Mouse (Mus musculus) kidney, embryonic 15.5 days (tissue): ENCODE results near the gene Ifitm10. TPM values are rescaled to one million over a fixed set of nuclear protein-coding genes. Genes with fewer than 3 reads are reported as not detected.
"Not testable (repeated sequence)": the region's sequence is repeated elsewhere in the genome, so short reads cannot be mapped to it uniquely, and the experiment has no call there.

Source experiments
- ATAC-seq: fragments of 200-750 bp; cut with Nextera tagmentation; replicated peaks from 2 replicates; pipeline ENCODE4 v1.8.0; 2017; ENCODE audit warnings: moderate TSS enrichment; ENCODE audit not compliant: low FRiP score
- H3K27ac ChIP-seq: fragments of 300-500 bp; sonication (generic); 2 replicates; pipeline ENCODE4 v1.5.1; 2015; ENCODE audit warnings: mild to moderate bottlenecking, inconsistent platforms
- H3K27me3 ChIP-seq: fragments of 300-500 bp; sonication (generic); 2 replicates; pipeline ENCODE4 v1.6.1; 2015; ENCODE audit warnings: inconsistent platforms
- H3K36me3 ChIP-seq: fragments of 300-500 bp; sonication (generic); 2 replicates; pipeline ENCODE4 v1.6.1; 2015; ENCODE audit warnings: inconsistent platforms
- H3K4me1 ChIP-seq: fragments of 300-500 bp; sonication (generic); 2 replicates; pipeline ENCODE4 v1.6.1; 2015; ENCODE audit warnings: inconsistent platforms
- H3K4me2 ChIP-seq: fragments of 300-500 bp; sonication (generic); 2 replicates; pipeline ENCODE4 v1.6.1; 2015; ENCODE audit warnings: moderate library complexity, mild to moderate bottlenecking, inconsistent platforms
- H3K4me3 ChIP-seq: fragments of 300-500 bp; sonication (generic); replicated peaks from 2 replicates; pipeline ENCODE4 v1.5.1; 2015; ENCODE audit warnings: mild to moderate bottlenecking, inconsistent platforms
- H3K9ac ChIP-seq: fragments of 300-500 bp; sonication (generic); 2 replicates; pipeline ENCODE4 v1.6.1; 2015; ENCODE audit warnings: mild to moderate bottlenecking, inconsistent platforms
- H3K9me3 ChIP-seq: fragments of 300-500 bp; sonication (generic); replicated peaks from 2 replicates; pipeline ENCODE4 v1.6.1; 2016; ENCODE audit warnings: inconsistent platforms
- WGBS: fragments of 180-500 bp; shearing (Covaris S2); methylation state at CpG from one replicate; pipeline ENCODE4 v1.1.7; 2015; ENCODE audit warnings: mixed read lengths; 5-methylcytosine and 5-hydroxymethylcytosine counted together
- polyA plus RNA-seq: library from polyadenylated mRNA; unstranded; fragments of >200 nt; fragmentation: Nextera tagmentation; extraction: Ambion mirVana; gene quantifications from 2 replicates; pipeline ENCODE4 v1.2.1, GENCODE M21; 2015

Gene Ifitm10
- polyA plus RNA-seq, 1 experiment from 2014 or later: 2.3 TPM

DNA sequence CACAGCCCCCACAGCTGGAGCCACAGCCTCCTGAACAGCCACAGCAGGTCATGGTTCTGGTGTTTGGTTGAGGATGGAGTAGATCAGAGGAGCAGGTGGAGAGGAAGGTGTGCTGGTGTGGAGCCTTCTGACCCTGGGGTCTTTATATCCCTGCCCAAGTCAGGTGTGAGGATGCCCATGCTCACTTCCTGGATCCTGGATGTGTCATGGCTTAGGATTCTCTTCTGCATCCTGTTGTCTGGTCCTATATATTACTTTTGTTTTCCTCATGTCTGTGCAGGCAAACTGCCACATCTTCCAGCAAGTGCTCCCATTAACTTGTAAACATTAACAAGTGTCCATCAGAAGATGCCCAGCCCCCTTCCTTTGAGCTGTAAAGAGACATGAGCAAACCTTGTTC lies 76.5 kb downstream of the Ifitm10 start, which contains the start of gene Krtap5-1:
Gene Krtap5-1 (minus strand): TSS at position 101 of the 400 bp plus-strand sequence.
- H3K9me3 ChIP-seq, H3K27me3 ChIP-seq, H3K27ac ChIP-seq, H3K4me2 ChIP-seq, H3K4me1 ChIP-seq, H3K4me3 ChIP-seq, H3K36me3 ChIP-seq, ATAC-seq, H3K9ac ChIP-seq: not testable (repeated sequence)

DNA sequence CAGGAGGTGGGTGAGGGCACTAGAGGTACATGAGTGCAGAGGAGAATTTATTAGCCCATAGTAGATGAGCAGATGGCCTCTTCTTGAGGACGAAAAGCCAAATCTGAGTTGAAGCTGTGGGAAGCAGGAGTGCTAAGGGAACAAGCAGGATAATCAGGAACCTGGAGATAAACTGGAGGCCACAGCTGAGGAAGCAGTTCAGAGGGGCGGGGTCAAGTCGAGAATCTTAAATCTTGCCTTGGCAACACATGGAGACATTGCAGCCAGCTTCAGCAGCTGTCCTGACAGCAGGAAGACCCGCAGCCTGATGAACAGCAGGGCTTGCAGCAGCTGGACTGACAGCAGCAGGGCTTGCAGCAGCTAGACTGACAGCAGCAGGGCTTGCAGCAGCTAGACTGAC lies 77.4 kb downstream of the Ifitm10 start:
- H3K9me3 ChIP-seq, H3K27ac ChIP-seq, H3K4me2 ChIP-seq, H3K27me3 ChIP-seq, H3K4me3 ChIP-seq, H3K9ac ChIP-seq, ATAC-seq, H3K36me3 ChIP-seq, H3K4me1 ChIP-seq: not testable (repeated sequence)
- WGBS: 20% methylated on average over 4 of the region's 4 CpGs

DNA sequence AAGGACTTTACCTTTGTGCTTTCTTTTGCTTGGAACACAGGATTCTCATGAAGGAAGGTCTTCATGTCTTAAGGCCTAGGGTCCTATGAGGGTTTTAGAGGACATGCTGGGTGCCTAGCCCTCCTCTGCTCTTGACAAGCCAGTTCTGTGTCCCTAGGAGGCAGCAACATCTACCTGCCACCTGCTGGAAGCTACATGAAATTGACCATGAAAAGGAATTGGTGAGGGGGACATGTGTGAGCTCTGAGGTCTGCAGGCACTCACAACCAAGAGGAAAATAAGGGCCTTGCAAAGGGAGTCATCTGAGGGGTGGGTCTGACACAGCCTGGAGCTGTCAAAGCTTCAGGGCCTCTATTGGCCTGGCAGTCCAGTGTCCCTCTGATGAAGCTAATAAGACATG lies 78.1 kb downstream of the Ifitm10 start:
- no peak overlapping the region for H3K4me3 ChIP-seq
- H3K4me1 ChIP-seq: peaks cover 9% of the 10 kb centered on the region; the same call in 1 of the 2 replicates
- H3K27me3 ChIP-seq: no peaks in the 10 kb centered on the region
- H3K4me2 ChIP-seq: no peak overlapping the region
- H3K36me3 ChIP-seq: no peaks in the 10 kb centered on the region
- H3K9me3 ChIP-seq: no peaks in the 10 kb centered on the region
- ATAC-seq: no peak
- H3K27ac ChIP-seq: no peak overlapping the region
- no peak overlapping the region for H3K9ac ChIP-seq

DNA sequence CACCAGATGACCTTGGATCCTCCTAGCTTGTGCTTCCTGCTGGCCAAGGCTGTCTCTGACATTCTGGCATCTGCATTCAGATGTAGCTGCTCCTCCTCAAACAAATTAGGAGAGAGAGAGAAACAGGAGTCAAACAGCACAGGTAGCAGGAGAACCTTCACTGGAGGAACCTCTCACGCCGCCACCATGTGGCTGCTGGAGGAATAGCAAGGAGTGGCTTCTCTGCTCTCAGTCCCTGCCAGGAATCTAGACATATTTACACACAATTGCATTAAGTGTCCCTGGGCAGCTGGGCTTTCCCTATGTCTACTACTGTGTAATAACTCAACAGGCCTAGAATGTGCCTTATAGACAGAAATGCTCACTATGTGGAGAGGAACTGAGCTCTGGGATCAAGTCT lies 79.7 kb downstream of the Ifitm10 start:
- H3K4me1 ChIP-seq, H3K9ac ChIP-seq, H3K27me3 ChIP-seq, H3K27ac ChIP-seq, H3K9me3 ChIP-seq, H3K4me2 ChIP-seq, H3K4me3 ChIP-seq, H3K36me3 ChIP-seq: not testable (repeated sequence)
- 0 out of 2 replicates have a peak, but pooled peaks have one; percentile 12 for ATAC-seq
- 3% methylated on average over 2 of the region's 2 CpGs for WGBS

DNA sequence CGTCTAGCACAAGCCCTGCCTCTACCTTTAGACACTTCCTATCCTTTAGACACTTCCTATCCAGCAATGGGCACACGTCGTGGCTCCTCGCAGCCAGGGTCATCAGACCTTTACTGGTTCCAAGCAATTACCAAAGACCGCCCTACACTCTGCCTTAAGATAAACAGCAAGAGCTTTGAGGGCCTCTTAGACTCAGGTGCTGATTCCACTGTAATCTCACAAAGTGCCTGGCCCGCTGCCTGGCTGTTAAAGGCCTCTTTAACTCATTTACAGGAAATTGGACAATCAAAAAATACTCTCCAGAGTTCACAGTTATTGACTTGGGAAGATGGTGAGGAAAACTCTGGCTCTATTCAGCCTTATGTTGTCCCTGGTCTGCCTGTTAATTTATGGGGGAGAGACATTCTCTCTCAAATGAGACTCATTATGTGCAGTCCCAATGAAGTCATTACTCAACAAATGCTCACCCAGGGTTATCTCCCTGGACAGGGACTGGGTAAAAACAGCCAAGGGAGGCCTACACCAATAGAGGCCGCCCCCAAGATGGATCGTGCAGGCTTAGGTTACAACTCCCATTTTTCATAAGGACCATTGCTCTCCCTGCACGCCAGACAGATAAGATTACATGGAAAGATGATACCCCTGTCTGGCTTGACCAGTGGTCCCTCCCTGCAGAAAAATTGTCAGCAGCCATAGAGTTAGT lies 87.5 kb downstream of the Ifitm10 start:
- ATAC-seq: not testable (repeated sequence)

DNA sequence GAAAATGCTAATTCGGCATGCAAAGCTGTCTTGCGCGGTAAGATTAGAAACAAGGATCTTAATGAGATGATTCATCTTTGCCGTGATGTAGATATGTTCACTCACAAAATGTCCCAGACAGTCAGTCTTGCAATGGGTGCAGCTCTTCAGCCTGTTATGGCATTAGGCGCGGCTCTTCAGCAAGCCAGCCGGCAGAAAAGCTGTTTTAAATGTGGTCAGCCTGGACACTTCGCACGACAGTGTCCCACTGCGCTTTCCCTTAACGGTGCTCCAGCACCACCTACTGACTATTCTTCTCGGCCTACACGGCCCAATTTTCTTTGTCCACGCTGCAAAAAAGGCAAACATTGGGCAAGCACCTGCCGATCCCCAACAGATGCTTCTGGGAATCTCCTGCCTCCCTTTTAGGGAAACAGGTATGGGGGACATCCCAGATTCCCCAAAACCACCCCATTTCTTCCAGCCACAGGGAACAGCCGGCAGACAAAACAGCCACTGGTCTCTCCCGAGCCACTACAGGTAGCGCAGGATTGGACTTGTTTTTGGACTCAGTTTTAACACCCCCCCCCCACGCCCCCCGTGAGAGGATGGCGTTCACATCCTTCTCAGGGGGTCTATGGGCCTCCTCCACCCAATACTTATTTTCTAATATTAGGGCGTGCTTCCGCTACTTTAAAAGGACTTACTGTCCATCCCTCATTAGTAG lies 88.3 kb downstream of the Ifitm10 start:
- H3K27me3 ChIP-seq: no peaks in the 10 kb centered on the region
- H3K36me3 ChIP-seq: no peaks in the 10 kb centered on the region
- 9% methylated on average over 23 of the region's 23 CpGs for WGBS
- no peaks in the 10 kb centered on the region for H3K9me3 ChIP-seq
- peak overlapping the region; percentile 68 for H3K9ac ChIP-seq
- H3K27ac ChIP-seq: peak overlapping the region; percentile 96
- peak overlapping the region; percentile 87 for H3K4me2 ChIP-seq
- H3K4me3 ChIP-seq: peak overlapping the region; percentile 58
- ATAC-seq: peak; percentile 74
- peaks cover 48% of the 10 kb centered on the region for H3K4me1 ChIP-seq

More for the DNA sequence above, 87.5 kb downstream of the Ifitm10 start:
- not testable (repeated sequence) for H3K9me3 ChIP-seq, H3K4me2 ChIP-seq, H3K9ac ChIP-seq, H3K4me3 ChIP-seq, H3K36me3 ChIP-seq, H3K27me3 ChIP-seq
- Histone ChIP-seq H3K27ac (peak overlapping the region; percentile 96), H3K4me1 (peaks cover 48% of the 10 kb centered on the region)
- 25% methylated on average over 9 of the region's 9 CpGs for WGBS

DNA sequence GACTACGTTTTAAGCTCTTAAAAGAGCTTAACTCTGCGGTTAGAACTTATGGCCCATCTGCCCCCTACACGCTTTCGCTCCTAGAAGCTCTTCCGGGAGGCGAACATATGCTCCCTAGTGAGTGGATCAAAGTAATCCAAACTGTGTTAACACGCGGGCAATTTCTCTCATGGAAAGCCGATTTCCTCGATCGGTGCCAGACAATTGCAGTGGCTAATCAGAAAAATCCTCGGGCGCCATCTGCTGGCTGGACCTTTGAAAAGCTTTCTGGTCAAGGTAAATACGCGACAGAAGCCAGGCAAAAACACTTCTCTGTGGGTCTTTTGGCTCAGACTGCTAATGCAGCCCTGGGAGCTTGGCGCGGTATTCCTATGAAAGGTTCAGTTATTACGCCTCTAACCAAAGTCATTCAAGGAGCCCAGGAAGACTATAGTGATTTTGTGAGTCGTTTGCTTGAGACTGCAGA lies 88.9 kb downstream of the Ifitm10 start:
- no peaks in the 10 kb centered on the region for H3K9me3 ChIP-seq
- no peaks in the 10 kb centered on the region for H3K27me3 ChIP-seq
- under 1% methylated on average over 19 of the region's 19 CpGs for WGBS
- no peaks in the 10 kb centered on the region for H3K36me3 ChIP-seq
- peak; percentile 64 for ATAC-seq
- H3K4me2 ChIP-seq: peak overlapping the region; percentile 87
- peak overlapping the region; percentile 68 for H3K9ac ChIP-seq
- H3K27ac ChIP-seq: peak overlapping the region; percentile 96
- peak overlapping the region; percentile 58 for H3K4me3 ChIP-seq
- peaks cover 48% of the 10 kb centered on the region for H3K4me1 ChIP-seq

DNA sequence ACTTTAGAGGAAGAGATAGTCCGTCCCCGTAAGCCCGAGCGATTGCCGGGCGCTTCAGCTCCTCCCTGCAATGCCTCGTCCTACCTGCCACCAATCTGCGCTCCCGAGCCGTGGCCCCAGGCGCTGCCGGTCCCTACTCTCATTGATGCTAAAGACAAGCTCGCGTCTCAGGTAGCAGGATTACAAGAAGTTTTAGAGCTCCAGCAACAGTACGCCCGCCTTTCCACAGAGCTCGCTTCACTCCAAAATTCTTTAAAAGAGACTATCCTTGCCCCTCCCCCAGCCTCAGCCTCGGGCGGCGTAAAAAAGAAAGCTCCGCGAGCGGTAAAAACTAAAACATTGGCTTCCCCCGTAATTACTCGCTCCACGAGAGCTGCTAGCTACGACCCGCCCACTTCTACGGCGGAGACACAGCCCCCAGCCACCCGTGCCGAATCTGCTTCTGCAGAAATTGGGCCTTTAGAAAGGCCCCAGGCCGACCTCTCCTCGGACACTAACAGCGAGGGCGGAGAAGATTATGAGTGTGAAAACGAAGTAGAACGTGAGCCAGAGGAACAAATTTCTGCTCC lies 89.4 kb downstream of the Ifitm10 start:
- H3K4me3 ChIP-seq: peak overlapping the region; percentile 58
- peak overlapping the region; percentile 68 for H3K9ac ChIP-seq
- H3K4me2 ChIP-seq: peak overlapping the region; percentile 87
- no peaks in the 10 kb centered on the region for H3K27me3 ChIP-seq
- H3K4me1 ChIP-seq: peaks cover 48% of the 10 kb centered on the region
- peak; percentile 73 for ATAC-seq
- H3K9me3 ChIP-seq: no peaks in the 10 kb centered on the region
- no peaks in the 10 kb centered on the region for H3K36me3 ChIP-seq
- under 1% methylated on average over 38 of the region's 38 CpGs for WGBS
- H3K27ac ChIP-seq: peak overlapping the region; percentile 96

DNA sequence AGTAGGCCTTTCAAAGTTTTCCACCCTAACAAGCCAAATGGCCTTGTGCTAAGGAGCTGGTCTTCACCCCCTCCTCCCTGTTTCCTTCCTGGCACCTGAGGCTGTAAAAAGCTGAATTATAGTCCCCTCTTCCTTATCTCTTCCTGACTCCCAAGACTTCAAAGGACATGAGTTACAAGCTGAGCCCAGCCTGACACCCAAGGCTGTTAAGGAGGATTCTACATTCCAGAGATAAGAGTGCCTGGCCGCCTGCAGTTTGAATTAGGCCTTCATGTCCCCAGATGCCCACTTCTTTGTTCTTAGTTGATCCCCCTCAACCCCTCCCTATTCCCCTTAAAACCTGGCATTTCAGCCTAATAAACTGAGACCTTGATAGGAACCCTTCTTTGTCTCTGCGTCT lies 90.7 kb downstream of the Ifitm10 start:
- ATAC-seq, H3K36me3 ChIP-seq, H3K27me3 ChIP-seq, H3K9me3 ChIP-seq: not testable (repeated sequence)
- Histone ChIP-seq H3K4me3 (peak overlapping the region; percentile 58; the same call in 1 of the 2 replicates), H3K4me1 (peaks cover 43% of the 10 kb centered on the region), H3K4me2 (peak overlapping the region; percentile 87), H3K27ac (0 out of 2 replicates have a peak overlapping the region, but pooled peaks have one; percentile 34), H3K9ac (0 out of 2 replicates have a peak overlapping the region, but pooled peaks have one; percentile 68)
- 23% methylated on average over 2 of the region's 2 CpGs for WGBS

DNA sequence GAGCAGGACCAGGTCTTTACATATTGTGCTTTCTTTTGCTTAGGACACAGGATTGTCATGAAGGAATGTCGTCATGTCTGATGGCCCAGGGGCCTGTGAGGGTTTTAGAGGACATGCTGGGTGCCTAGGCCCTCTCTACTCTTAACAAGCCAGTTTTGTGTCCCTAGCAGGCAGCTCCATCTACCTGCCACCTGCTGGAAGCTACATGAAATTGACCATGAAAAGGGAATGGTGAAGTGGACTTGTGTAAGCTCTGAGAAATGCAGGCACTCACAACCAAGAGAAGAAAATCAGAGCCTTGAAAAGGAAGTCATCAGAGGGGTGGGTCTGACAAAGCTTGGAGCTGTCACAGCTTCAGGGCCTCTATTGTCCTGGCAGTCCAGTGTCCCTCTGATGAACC lies 94.3 kb downstream of the Ifitm10 start:
- not testable (repeated sequence) for H3K27me3 ChIP-seq, H3K27ac ChIP-seq, H3K4me2 ChIP-seq, H3K36me3 ChIP-seq, H3K9ac ChIP-seq, ATAC-seq, H3K9me3 ChIP-seq, H3K4me3 ChIP-seq
- WGBS: 77% methylated on average over 1 of the region's 1 CpGs
- peaks cover 18% of the 10 kb centered on the region; the same call in 1 of the 2 replicates for H3K4me1 ChIP-seq

DNA sequence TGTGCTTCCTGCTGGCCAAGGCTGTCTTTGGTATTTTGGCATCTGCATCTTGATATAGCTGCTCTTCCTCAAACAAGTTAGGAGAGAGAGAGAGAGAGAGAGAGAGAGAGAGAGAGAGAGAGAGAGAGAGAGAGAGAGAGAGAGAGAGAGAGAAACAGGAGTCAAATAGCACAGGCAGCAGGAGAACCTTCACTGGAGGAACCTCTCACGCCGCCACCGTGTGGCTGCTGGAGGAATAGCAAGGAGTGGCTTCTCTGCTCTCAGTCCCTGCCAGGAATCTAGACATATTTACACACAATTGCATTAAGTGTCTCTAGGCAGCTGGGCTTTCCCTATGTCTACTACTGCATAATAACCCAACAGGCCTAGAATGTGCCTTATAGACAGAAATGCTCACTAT lies 95.4 kb downstream of the Ifitm10 start:
- not testable (repeated sequence) for H3K27me3 ChIP-seq, H3K9ac ChIP-seq, H3K9me3 ChIP-seq, H3K4me2 ChIP-seq, H3K4me1 ChIP-seq, ATAC-seq, H3K27ac ChIP-seq, H3K36me3 ChIP-seq, H3K4me3 ChIP-seq
- 0% methylated on average over 3 of the region's 3 CpGs for WGBS
